Mouse (Mus musculus) frontal cortex, adult (tissue): ENCODE measurements around the gene Zfp13.
A peak's percentile ranks its signal among the peaks of the same experiment; 100 is the strongest.

Source experiments
- ATAC-seq: cut with Nextera tagmentation; 2 replicates; pipeline ENCODE4 v1.9.2; 2017; ENCODE audit warnings: mild to moderate bottlenecking, moderate library complexity, mixed read lengths; ENCODE audit not compliant: low TSS enrichment

Zfp13 gene

DNA sequence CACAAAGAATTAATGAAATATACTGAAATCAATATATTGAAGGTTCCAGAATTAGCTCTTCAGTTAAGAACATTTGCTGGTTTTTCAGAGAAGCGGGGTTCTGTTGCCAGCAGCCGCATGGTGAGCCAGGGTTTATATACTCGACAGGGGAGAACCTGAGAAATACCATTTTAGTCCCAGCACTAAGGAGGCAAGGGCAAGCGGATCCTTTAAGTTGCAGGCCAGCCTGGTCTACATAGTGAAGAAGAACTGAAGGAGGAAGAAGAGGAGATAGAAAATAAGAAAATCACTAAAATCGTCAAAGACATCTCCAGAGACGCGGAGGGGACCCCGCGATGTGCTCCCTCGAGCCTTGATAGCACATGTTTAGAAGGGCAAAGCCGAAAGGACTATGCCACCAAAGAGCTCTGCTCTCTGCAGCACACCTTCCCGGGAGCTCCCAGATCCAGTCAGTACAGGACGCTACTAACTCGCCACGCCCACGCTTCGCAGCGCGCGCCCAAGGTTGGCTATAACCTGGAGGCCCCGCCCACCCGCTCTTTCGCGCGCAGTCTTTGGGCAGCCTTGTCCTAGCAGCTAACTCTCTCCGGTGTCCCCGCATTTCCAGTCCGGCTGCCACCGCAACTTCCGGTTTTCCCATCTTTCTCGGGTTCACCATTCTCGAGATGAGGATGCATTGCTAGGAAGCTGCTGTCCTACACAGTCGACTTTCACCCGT is 6.9 kb downstream of the Zfp13 start:
- ATAC-seq = peak; percentile 99

GRCm38 (mm10) chr17:23587253-23587652 is 12.0 kb downstream of the Zfp13 start:
- no peak for ATAC-seq

DNA sequence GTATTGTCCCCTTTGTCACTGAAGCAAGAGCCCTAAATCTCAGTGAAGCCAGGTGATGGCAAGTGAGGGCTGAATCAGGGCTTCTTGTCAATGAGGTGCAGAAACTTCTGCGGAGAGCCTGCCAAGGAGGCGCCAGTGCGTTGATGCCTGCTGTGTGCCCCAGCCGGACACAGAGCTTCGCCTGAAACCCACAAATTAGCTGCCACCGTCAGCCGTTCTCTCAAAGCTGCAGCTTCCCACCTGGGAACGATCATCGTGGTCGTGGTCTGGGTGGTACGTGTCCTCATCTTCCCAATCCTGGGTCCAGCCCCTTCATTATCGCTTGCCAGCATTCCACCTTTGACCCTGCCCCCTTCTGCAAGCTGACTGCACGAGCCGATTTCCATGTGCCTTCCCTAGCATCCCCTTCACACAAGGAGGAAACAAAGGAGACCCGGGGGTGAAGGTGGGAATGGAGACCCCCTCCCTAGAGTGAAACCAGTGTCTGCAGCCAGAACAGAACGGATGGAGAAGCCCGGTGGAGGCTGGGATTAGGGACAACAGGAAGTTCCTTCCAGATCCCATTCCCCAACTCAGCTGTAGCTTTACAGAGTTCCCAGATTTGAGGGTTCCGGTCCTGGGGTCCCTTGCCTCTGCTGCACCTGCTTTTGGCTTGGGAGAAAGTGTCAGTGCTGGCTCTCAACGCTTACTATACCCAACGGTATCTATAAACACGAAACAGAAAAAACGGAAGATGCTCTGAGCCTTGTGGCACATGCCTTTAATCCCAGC is 13.4 kb downstream of the Zfp13 start:
- ATAC-seq = peak; percentile 95

- no peak for ATAC-seq
Measured at GRCm38 (mm10) chr17:23584786-23585185, 14.5 kb downstream of the Zfp13 start.

GRCm38 (mm10) chr17:23575951-23576552 is 23.2 kb downstream of the Zfp13 start:
- no peak for ATAC-seq

DNA sequence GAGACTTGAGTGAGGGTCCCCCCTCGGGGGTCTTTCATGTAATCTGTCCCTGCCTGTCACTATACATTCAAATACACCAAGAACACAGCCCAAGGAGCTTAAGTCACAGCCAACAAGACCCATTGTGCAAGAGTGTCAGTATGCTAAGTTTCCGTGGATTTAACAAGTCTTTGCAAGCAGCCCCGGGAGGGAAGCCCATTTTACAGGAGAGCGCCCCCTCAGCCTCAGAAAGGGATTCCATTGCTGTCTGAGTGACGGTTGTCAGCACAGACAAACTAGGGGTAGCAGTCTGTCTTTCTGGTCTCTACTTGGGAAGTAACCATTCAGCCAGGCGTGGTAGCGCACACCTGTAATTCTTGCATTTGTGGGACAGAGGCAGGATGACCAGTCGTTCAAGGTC is 25.2 kb downstream of the Zfp13 start:
- ATAC-seq = no peak

- no peak for ATAC-seq
Measured at GRCm38 (mm10) chr17:23572059-23572458, 27.2 kb downstream of the Zfp13 start.

DNA sequence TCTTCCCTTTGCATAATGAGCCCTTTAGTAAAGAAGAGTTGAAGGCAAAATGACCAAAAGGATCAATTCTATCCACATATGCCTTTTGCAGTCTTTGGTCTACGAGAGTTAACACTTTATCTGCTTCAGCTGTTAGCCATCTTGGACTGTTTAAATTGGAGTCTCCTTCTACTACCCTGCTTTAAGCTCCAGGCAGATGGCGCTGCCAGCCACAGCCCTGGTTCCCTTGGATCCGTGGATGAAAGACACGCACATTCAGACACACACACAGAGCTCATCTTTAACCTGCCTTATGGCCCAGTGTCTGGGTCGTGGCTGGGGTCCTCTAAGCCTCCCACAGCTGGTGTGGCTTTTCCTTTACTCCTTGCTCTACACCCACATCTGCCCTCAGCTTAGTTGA is 28.2 kb downstream of the Zfp13 start:
- peak; percentile 70 for ATAC-seq

GRCm38 (mm10) chr17:23570017-23570416 is 29.3 kb downstream of the Zfp13 start:
- ATAC-seq = no peak

DNA sequence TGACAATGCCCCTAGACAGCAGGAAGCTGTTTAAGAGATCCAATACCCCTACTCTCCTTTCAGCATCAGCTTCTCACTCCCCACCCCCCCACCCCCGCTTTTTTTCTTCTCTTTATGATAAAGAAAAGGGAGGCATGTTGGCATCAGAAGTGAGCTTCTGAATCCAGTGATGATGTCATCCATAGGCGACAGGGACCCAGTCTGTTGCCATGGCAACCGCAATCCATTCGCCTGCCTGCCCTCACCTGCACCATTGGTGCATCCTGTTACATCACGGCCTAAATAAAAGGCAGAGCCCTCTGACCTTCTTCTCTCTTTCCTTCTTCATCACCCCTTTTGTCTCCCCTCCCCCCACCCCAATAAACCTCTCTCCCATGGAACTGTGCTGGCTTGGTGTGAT is 30.9 kb downstream of the Zfp13 start:
- ATAC-seq = no peak

DNA sequence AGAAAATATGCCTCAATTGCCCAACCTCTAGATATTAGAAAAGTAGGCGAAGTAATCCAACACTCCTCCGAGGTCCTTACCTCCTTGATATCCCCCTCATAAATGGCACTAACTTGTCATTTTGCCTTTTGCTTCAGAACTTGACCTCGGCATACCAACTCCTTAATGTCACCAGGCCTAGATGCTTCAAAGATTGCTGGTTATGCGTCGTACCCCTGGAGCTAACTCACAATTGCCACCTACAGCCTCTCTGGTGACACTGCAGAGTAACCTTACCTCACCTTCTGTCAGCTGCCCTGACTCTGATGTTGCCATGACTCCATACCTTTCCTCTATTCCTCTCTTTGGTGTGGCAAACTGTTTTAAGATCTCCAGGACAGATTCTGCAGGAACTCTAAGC is 32.5 kb downstream of the Zfp13 start:
- no peak for ATAC-seq

DNA sequence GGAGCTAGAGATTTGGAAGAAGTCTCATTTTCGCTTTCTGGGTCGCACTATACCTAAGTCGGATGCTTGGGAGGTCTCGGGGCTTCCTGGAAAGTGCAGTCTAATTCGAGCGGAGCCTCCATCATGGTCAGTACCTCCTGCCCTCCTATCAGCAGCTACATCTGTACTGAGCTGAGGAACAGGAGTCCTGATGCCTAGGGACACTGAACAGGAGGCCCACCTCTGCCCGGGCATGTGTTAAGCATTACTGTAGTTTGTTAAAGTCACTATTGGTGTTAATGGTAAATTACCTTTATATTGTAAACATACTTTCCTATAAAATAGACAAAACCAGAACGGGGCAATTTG is 34.9 kb downstream of the Zfp13 start:
- peak; percentile 70 for ATAC-seq

DNA sequence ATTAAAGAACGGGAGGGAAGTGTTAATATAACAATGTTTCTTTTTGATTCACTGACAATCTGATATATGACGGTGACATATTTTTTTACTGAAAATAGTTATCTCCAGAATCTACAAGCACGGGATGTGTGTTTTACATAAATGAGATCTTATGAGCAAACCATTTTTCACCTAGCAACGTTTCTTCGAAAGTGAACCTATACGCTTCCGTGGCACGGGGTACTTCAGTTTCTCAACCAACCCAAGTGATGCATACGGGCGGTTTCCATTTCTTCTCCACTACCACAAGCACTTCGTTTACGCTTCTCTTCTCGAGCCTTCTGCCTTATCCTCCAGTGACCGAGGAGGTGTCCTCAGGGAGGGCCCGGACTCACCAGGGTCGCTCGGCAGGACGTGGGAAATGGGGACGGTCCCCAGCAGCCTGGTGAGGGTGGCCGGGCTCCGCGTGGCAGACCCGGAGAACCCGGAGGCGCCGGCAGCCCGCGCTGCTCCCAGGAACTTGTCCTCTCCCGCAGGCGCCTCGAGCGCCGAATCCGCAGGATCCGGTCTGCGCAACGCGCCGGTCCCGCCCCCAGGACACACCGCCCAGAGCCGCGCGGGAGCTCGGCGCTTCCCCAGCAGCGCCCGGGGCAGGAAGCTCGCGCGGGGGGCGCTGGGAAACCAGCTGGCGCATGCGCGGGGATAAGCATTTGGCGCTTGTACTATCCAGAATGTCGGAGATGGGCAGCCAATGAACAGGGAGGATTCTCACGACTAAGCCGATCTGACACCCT is 35.5 kb downstream of the Zfp13 start, which contains the start of gene Zfp213:
TSS of gene Zfp213 (minus strand) at position 644 of the 773 bp plus-strand sequence.
- peak; percentile 96 for ATAC-seq

- ATAC-seq = no peak
Measured at GRCm38 (mm10) chr17:23559767-23560166, 39.5 kb downstream of the Zfp13 start.

- no peak for ATAC-seq
Measured at GRCm38 (mm10) chr17:23555243-23555916, 43.9 kb downstream of the Zfp13 start.

DNA sequence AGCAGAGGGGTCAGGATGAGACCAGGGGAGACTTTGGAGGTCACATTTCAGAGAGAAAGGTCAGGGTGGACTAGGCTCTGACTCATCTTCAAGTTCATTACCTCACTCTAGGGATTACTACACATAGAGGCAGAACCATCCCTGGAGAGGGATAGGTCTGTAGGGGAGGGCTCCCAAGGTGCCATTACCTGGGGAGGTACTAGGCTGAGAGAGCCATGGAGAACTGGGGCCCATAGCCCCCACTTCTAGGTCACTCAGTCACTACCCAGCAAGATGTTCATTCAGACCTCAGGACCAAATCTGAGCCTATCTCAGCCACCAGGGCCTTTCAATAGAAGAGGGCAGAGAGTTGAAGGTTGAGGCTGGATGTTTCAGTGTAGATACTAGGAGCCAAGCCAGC is 45.0 kb downstream of the Zfp13 start:
- no peak for ATAC-seq

- no peak for ATAC-seq
Measured at GRCm38 (mm10) chr17:23553634-23554120, 45.6 kb downstream of the Zfp13 start.

DNA sequence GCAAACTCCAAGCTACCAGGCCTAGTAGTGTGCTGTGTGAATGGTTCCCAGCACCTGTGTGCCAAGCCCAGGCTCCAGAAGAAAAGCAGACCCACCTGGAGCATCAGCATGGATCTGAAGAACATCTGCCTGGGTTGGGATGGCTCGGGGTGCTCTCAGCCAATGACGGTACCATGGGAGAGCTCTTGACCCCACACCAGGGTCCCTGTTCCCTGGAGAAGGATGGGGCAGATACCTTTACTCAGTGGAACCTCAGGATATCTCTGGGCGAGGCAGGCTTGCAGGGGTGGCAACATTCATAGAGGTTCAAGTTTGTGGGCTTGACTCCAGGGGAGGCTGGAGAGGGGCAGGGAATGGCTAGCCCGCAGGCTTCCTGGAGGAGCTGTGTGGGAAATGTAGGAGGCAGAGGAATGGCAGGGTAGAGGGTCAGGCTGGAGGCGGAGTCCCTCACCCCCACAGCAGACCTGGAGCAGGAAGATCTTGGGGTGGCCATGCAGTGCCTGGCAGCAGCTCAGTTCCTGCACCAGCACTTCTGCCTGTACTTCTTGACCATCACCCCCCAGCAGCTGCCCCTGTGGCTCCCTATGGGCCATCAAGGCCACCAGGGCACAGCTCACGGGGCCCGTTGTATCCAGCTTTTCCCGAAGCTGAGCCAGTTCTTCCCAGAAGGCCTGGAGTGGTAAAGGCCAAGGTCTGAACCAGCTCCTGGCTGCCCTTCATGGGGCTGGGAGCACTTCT is 46.2 kb downstream of the Zfp13 start:
- ATAC-seq = no peak

- no peak for ATAC-seq
Measured at GRCm38 (mm10) chr17:23551963-23552362, 47.3 kb downstream of the Zfp13 start.

GRCm38 (mm10) chr17:23551416-23551815 is 47.9 kb downstream of the Zfp13 start:
- ATAC-seq = no peak

- peak; percentile 13; the same call in 1 of the 2 replicates for ATAC-seq
Measured at GRCm38 (mm10) chr17:23550856-23551255, 48.4 kb downstream of the Zfp13 start.
